Mouse (Mus musculus) brain, embryonic 18.5 days (tissue): ENCODE measurements around the gene Dennd4a.

Experiments used
- DNase-seq: peaks from one replicate; pipeline ENCODE4 v3.0.0-alpha.2; 2012; ENCODE audit warnings: low read depth, low spot score

The Dennd4a gene

GRCm38 (mm10) chr9:64957276-64957675 is 146.1 kb downstream of the Dennd4a start:
- DNase-seq = no peak

GRCm38 (mm10) chr9:64960117-64960977 is 149.2 kb downstream of the Dennd4a start, which contains the start of gene Ints14:
Gene Ints14, plus strand, starts transcription at chr9:64960905.
- DNase-seq = peak; percentile 88

GRCm38 (mm10) chr9:64960978-64961320 is 149.8 kb downstream of the Dennd4a start:
- no peak for DNase-seq
